Mouse (Mus musculus): Measurements from ENCODE around the gene Faim2. TPM values are rescaled to one million over a fixed set of nuclear protein-coding genes. Genes with fewer than 3 reads are reported as not detected.

Faim2 gene
- polyA plus RNA-seq, 1 experiment from 2014 or later, result 1.6 TPM

- H3K4me2 ChIP-seq (replicated peaks; ENCODE audit: low read depth), result no peak overlapping the region
- WGBS, result 33% methylated on average over 3 of the region's 3 CpGs
- H3K4me1 ChIP-seq (replicated peaks; ENCODE audit: control insufficient read depth, insufficient read depth, low read length), result no peaks in the 10 kb centered on the region
- H3K9me3 ChIP-seq (ENCODE audit: control insufficient read depth), result no peaks in the 10 kb centered on the region
- no peak overlapping the region for H3K27ac ChIP-seq (ENCODE audit: low read depth, low read length)
- H3K9ac ChIP-seq (ENCODE audit: low read depth, low read length), result no peak overlapping the region
- TF ChIP-seq CTCF (IDR thresholded peaks at IDR 0.05; ENCODE audit: low read depth), result peak; percentile 92
- 0 out of 2 replicates have a peak, but pooled peaks cover 5% of the 10 kb centered on the region for H3K36me3 ChIP-seq (ENCODE audit: control insufficient read depth, insufficient read depth)
- no peaks in the 10 kb centered on the region for H3K27me3 ChIP-seq (replicated peaks; ENCODE audit: control insufficient read depth, insufficient read depth, low read length)
- no peak overlapping the region for H3K4me3 ChIP-seq (ENCODE audit: low read depth, low read length)
- ATAC-seq, result peak; percentile 57
Observed at GRCm38 (mm10) chr15:99469067-99469466, 58.9 kb downstream of the Faim2 start.

DNA sequence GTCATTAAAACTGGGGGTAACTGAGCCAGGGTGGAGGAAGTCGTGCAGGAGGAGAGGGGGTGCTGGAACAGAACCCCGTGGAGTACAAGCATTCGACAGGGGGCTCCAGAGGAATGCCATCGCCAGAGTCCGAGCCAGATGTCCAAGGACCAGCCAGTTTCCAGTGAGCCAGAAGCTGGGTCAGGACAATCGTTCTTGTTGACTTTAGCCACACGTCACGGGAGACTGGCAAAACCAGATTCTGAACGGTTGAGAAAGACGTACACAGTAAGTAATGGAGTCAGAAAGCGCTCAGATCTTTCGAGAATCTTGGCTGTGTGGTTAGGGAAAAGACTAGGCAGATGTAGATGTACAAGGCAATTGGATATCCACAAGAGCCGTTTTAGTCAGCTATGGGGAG is 64.8 kb downstream of the Faim2 start:
- WGBS, result 38% methylated on average over 13 of the region's 13 CpGs
- ATAC-seq, result no peak
- H3K4me2 ChIP-seq (replicated peaks; ENCODE audit: low read depth), result no peak overlapping the region

GRCm38 (mm10) chr15:99457606-99458401 is 70.2 kb downstream of the Faim2 start, which contains the start of gene Nckap5l:
Gene Nckap5l, minus strand, starts transcription at chr15:99457748.
- no peak for TF ChIP-seq CTCF (IDR thresholded peaks at IDR 0.05; ENCODE audit: low read depth)
- ATAC-seq, result peak; percentile 92

More for the DNA sequence above, 64.8 kb downstream of the Faim2 start:
- Histone ChIP-seq H3K4me1 (replicated peaks; ENCODE audit: control insufficient read depth, insufficient read depth, low read length) (no peaks in the 10 kb centered on the region), H3K4me3 (ENCODE audit: low read depth, low read length) (no peak overlapping the region), H3K27ac (ENCODE audit: low read depth, low read length) (no peak overlapping the region), H3K9me3 (ENCODE audit: control insufficient read depth) (no peaks in the 10 kb centered on the region), H3K36me3 (ENCODE audit: control insufficient read depth, insufficient read depth) (no peaks in the 10 kb centered on the region), H3K27me3 (replicated peaks; ENCODE audit: control insufficient read depth, insufficient read depth, low read length) (no peaks in the 10 kb centered on the region), H3K9ac (ENCODE audit: low read depth, low read length) (no peak overlapping the region)
- no peak for TF ChIP-seq CTCF (IDR thresholded peaks at IDR 0.05; ENCODE audit: low read depth)

GRCm38 (mm10) chr15:99456963-99457605 is 70.9 kb downstream of the Faim2 start:
- ATAC-seq, result peak; percentile 33
- H3K27ac ChIP-seq (ENCODE audit: low read depth, low read length), result peak overlapping the region; percentile 72

More at GRCm38 (mm10) chr15:99457606-99458401, 70.2 kb downstream of the Faim2 start, which contains the start of gene Nckap5l:
- WGBS, result under 1% methylated on average over 42 of the region's 45 CpGs
- Histone ChIP-seq H3K9me3 (ENCODE audit: control insufficient read depth) (no peaks in the 10 kb centered on the region), H3K9ac (ENCODE audit: low read depth, low read length) (peak within 1 kb of the TSS; percentile 50), H3K4me1 (replicated peaks; ENCODE audit: control insufficient read depth, insufficient read depth, low read length) (no peaks in the 10 kb centered on the region), H3K4me3 (ENCODE audit: low read depth, low read length) (peak within 1 kb of the TSS; percentile 69), H3K36me3 (ENCODE audit: control insufficient read depth, insufficient read depth) (no peaks in the 10 kb centered on the region), H3K27me3 (replicated peaks; ENCODE audit: control insufficient read depth, insufficient read depth, low read length) (no peaks in the 10 kb centered on the region), H3K27ac (ENCODE audit: low read depth, low read length) (peak within 1 kb of the TSS; percentile 72), H3K4me2 (replicated peaks; ENCODE audit: low read depth) (peak within 1 kb of the TSS; percentile 82)

GRCm38 (mm10) chr15:99456338-99456962 is 71.5 kb downstream of the Faim2 start:
- Histone ChIP-seq H3K4me1 (replicated peaks; ENCODE audit: control insufficient read depth, insufficient read depth, low read length) (no peaks in the 10 kb centered on the region), H3K4me2 (replicated peaks; ENCODE audit: low read depth) (peak overlapping the region; percentile 82), H3K4me3 (ENCODE audit: low read depth, low read length) (peak overlapping the region; percentile 69), H3K27ac (ENCODE audit: low read depth, low read length) (peak overlapping the region; percentile 72; the same call in 1 of the 2 replicates), H3K27me3 (replicated peaks; ENCODE audit: control insufficient read depth, insufficient read depth, low read length) (no peaks in the 10 kb centered on the region), H3K36me3 (ENCODE audit: control insufficient read depth, insufficient read depth) (no peaks in the 10 kb centered on the region), H3K9ac (ENCODE audit: low read depth, low read length) (peak overlapping the region; percentile 11; the same call in 1 of the 2 replicates), H3K9me3 (ENCODE audit: control insufficient read depth) (no peaks in the 10 kb centered on the region)
- ATAC-seq, result no peak
- no peak for TF ChIP-seq CTCF (IDR thresholded peaks at IDR 0.05; ENCODE audit: low read depth)
- WGBS, result 40% methylated on average over 7 of the region's 7 CpGs

More at GRCm38 (mm10) chr15:99456963-99457605, 70.9 kb downstream of the Faim2 start:
- peak overlapping the region; percentile 50 for H3K9ac ChIP-seq (ENCODE audit: low read depth, low read length)
- H3K36me3 ChIP-seq (ENCODE audit: control insufficient read depth, insufficient read depth), result no peaks in the 10 kb centered on the region
- no peaks in the 10 kb centered on the region for H3K4me1 ChIP-seq (replicated peaks; ENCODE audit: control insufficient read depth, insufficient read depth, low read length)
- peak overlapping the region; percentile 82 for H3K4me2 ChIP-seq (replicated peaks; ENCODE audit: low read depth)
- 3% methylated on average over 32 of the region's 43 CpGs for WGBS
- peak overlapping the region; percentile 69 for H3K4me3 ChIP-seq (ENCODE audit: low read depth, low read length)
- H3K27me3 ChIP-seq (replicated peaks; ENCODE audit: control insufficient read depth, insufficient read depth, low read length), result no peaks in the 10 kb centered on the region
- TF ChIP-seq CTCF (IDR thresholded peaks at IDR 0.05; ENCODE audit: low read depth), result no peak
- no peaks in the 10 kb centered on the region for H3K9me3 ChIP-seq (ENCODE audit: control insufficient read depth)

GRCm38 (mm10) chr15:99455415-99455814 is 72.5 kb downstream of the Faim2 start:
- Histone ChIP-seq H3K27ac (ENCODE audit: low read depth, low read length) (no peak overlapping the region), H3K4me3 (ENCODE audit: low read depth, low read length) (no peak overlapping the region), H3K27me3 (replicated peaks; ENCODE audit: control insufficient read depth, insufficient read depth, low read length) (no peaks in the 10 kb centered on the region), H3K9me3 (ENCODE audit: control insufficient read depth) (no peaks in the 10 kb centered on the region), H3K9ac (ENCODE audit: low read depth, low read length) (no peak overlapping the region), H3K36me3 (ENCODE audit: control insufficient read depth, insufficient read depth) (no peaks in the 10 kb centered on the region), H3K4me2 (replicated peaks; ENCODE audit: low read depth) (no peak overlapping the region), H3K4me1 (replicated peaks; ENCODE audit: control insufficient read depth, insufficient read depth, low read length) (no peaks in the 10 kb centered on the region)
- 91% methylated on average over 3 of the region's 3 CpGs for WGBS
- no peak for TF ChIP-seq CTCF (IDR thresholded peaks at IDR 0.05; ENCODE audit: low read depth)
- no peak for ATAC-seq
